Mouse (Mus musculus): ENCODE results near the gene Apoh.
A peak's percentile ranks its signal among the peaks of the same experiment; 100 is the strongest.

Apoh gene

GRCm38 (mm10) chr11:108342781-108343768 lies at the start of gene Apoh:
Gene Apoh, plus strand, starts transcription at chr11:108343354.
- DNase-seq (ENCODE audit: low spot score), result peak; percentile 44

GRCm38 (mm10) chr11:108293843-108294242 lies 49.3 kb upstream of the Apoh start:
- DNase-seq (ENCODE audit: low spot score), result no peak

GRCm38 (mm10) chr11:108294305-108294813 lies 48.8 kb upstream of the Apoh start:
- DNase-seq (ENCODE audit: low spot score), result no peak

GRCm38 (mm10) chr11:108295373-108295772 lies 47.8 kb upstream of the Apoh start:
- DNase-seq (ENCODE audit: low spot score), result no peak

- peak; percentile 14 for DNase-seq (ENCODE audit: low spot score)
Measured at GRCm38 (mm10) chr11:108297956-108298355, 45.2 kb upstream of the Apoh start.

DNA sequence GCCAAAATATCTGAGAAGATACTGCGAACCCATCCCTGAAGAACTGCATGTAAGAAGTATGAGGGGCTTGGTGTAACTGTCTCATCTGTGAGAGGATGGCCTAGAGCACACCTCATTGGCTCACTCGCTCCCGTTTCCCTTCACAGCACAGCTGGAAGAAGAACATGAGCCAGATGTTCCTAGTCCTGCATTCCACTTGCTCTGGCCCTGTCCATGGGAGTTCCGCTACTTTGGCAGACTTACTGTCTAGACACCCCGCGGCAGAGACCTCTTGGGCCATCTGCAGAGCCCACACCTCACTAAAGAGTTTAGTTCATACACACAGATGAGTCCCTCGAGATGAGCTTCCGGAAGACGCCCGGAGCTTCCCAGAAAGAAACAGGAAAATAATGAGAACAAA lies 43.2 kb upstream of the Apoh start:
- no peak for DNase-seq (ENCODE audit: low spot score)

- no peak for DNase-seq (ENCODE audit: low spot score)
Measured at GRCm38 (mm10) chr11:108300443-108300842, 42.7 kb upstream of the Apoh start.

DNA sequence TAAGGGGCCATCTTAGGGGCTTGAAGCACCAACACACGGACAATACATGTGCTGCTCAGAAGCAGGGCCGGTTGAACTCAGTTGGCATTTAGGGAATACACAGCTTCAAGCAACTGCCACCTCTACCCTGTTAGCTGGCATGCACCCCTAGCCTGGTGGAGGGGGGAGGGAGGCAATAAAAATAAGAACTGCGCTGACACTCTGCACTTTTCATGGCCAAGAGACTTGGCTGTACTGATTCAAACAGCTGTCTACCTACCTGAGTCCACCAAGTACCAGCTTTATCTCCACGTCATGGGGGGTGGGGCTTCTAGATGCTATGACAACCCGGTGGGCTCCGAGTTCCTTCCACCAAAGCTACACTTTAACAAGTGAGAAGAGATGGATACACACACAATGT lies 42.1 kb upstream of the Apoh start:
- DNase-seq (ENCODE audit: low spot score), result no peak

DNA sequence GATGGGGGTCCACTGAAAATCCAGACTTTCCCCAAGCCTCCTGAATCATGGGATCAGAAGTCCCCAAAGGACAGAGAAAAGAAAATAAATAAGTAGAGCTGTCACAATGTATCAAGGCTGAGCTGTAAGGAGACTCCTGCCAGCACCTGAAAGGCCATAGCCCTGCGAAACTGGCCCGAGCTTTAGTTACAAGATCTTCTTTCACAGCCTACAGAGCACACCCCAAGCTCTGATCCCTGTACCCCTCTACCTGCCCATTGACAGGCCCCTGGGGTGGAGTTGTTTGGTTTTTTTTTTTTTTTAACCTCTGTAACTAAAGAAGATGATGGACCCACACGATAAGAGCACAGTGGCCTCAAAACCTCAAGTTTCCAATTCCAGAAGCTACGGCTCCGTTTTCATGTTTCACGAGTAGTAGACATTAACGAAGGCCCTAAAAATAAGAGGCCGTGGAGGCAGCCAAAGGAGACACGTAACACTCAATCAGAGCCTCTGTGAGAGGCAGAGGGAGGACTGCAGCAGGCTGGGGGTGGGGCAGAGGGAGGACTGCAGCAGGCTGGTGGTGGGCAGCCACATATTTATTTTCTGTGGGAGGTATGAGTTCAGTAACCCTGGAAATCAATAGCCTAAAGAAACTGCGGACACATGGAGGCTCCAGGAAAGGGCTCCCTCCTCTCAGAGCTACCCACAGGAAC lies 41.2 kb upstream of the Apoh start:
- no peak for DNase-seq (ENCODE audit: low spot score)

DNA sequence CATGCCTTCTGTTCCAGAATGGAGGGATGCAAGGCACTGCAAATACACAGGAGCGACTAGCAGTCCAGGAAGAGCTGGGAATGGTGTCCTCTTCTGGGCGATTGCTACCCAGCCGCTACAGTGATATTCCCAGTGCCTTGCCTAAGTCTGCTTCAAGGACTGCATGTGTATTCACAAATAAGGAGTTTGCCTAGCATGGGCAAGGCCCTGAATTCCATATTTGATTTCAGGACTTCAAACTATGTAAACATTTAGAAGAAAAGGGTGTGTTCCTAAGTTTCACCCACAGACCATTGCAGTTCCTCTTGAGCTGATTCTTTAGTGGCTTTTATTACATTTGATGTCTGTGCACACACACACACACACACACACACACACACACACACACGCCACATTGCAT lies 39.4 kb upstream of the Apoh start:
- DNase-seq (ENCODE audit: low spot score), result no peak

DNA sequence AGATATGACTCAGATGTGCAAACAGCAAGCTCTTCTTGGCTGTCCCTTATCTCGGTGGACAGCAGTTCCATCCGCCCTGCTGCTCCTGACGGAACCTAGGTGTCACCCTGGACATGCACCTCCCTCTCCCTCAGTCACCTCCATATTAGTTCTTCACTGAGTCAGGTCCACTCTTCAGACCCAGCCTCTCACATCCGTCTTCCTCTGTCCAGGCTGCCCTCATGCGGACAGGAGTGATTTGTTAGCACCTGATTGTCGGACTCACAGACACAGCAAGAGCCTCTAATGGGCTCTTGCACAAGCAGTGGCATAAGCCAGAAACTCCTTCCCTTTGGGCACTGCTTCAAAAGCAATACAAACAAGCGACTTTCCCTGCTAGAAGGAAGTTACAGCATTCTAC lies 35.9 kb upstream of the Apoh start:
- no peak for DNase-seq (ENCODE audit: low spot score)

DNA sequence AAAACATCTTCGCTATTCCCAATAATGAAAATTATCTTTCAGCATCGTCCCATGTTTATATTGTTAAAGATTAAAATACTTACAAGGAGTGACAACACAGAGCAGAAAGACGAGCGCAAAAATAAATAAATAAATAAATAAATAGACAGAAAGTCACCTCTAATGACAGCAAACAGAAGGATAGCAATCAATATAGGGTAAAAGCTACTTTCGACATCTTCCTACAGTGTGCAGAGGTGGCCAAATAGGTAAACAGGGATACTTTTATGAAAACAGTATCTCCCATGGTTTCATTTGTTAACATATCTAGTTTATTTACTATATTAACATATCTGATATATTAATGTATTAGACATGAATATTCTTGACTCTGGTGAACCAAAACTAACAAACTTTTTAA lies 34.9 kb upstream of the Apoh start:
- no peak for DNase-seq (ENCODE audit: low spot score)

GRCm38 (mm10) chr11:108309791-108310190 lies 33.4 kb upstream of the Apoh start:
- DNase-seq (ENCODE audit: low spot score), result no peak

DNA sequence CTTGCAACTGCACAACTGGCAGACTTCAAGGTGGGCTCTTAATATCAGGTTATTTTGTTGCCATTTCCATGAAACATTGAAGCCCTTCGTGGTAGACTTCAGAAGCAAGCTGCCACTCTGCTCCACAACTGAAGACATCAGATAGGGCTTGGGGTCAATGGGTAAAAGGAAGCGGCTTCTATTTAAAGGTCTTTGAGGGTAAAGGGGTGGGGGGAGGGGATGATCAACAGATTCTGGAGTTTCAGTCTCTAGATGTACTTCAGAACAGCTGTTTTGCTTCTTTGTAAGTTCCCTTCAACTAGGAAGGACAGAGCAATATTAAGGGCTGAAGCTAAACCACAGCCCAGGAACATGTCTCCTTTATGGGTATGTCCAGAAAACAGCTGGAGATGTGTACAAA lies 31.2 kb upstream of the Apoh start:
- no peak for DNase-seq (ENCODE audit: low spot score)

- no peak for DNase-seq (ENCODE audit: low spot score)
Measured at GRCm38 (mm10) chr11:108312516-108312915, 30.6 kb upstream of the Apoh start.

GRCm38 (mm10) chr11:108315736-108316135 lies 27.4 kb upstream of the Apoh start:
- DNase-seq (ENCODE audit: low spot score), result no peak

- no peak for DNase-seq (ENCODE audit: low spot score)
Measured at GRCm38 (mm10) chr11:108317878-108318277, 25.3 kb upstream of the Apoh start.

GRCm38 (mm10) chr11:108319162-108319561 lies 24.0 kb upstream of the Apoh start:
- DNase-seq (ENCODE audit: low spot score), result no peak

DNA sequence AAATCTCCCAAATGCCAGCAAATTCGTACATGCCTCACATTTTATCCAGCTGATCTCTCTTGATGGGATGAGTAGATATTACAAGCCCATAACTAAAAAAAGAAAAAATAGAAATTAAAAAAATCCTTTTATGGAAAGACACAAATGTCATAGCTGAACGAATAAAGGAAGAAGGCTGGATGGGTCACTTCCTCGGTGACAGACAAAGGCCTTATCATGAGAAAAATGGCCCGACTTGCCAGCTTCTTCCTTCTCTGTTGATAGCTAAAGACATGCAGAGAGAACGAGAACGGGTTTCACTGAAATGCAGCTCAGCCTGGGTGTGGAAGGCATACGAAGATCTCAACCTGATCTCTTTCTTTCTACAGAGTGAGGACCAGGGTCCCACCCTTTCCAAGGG lies 22.6 kb upstream of the Apoh start:
- no peak for DNase-seq (ENCODE audit: low spot score)

- DNase-seq (ENCODE audit: low spot score), result no peak
Measured at GRCm38 (mm10) chr11:108322156-108322555, 21.0 kb upstream of the Apoh start.

- DNase-seq (ENCODE audit: low spot score), result no peak
Measured at GRCm38 (mm10) chr11:108325943-108326342, 17.2 kb upstream of the Apoh start.

GRCm38 (mm10) chr11:108330818-108331217 lies 12.3 kb upstream of the Apoh start:
- DNase-seq (ENCODE audit: low spot score), result no peak

DNA sequence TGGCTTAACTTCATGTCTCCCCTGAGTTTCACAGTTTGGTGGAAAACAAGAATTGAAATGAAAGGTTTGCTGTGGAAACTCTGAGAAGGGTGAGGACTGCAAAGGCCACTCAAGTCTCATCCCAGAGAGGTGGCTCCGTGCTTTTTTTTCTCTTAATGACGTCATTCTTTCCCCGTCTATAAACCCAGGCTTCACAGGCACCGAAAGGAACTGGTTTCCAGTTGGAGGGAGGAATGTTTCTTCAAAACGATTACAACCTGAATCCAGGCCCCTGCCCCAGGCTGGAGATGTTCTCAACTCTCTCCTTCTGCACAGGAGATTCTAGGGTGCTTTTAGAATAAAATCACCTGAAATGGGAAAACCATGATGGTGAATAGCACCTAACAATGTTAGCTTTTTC lies 10.1 kb upstream of the Apoh start:
- no peak for DNase-seq (ENCODE audit: low spot score)

All from MN1 (cell line).